Mouse (Mus musculus): Measurements from ENCODE around the gene Anapc4. TPM values are rescaled to one million over a fixed set of nuclear protein-coding genes. Genes with fewer than 3 reads are reported as not detected.

Gene Anapc4
- polyA plus RNA-seq, 1 experiment, result 29.9 TPM

DNA sequence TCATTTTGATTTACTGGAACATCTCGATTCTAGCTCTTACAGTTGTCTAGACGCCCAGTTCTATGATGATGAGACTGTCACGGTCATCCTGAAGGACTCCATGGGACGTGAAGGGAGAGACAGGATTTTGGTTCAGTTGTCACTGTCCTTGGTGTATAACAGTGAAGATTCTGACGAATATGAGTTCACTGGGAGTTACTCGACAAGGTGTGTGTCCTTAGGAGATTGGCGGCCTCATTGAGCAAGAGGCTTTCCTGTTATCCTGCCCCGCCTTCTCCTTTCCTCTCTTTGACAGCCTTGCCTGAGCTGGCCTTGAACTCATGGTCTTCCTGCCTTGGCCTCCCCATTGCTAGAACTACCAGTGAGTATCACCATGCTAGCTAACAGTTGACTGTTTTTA lies 30.6 kb downstream of the Anapc4 start:
- TF ChIP-seq CTCF (IDR thresholded peaks at IDR 0.05; ENCODE audit: insufficient read depth, low read length), result no peak
- no peak for TF ChIP-seq POLR2A (IDR thresholded peaks at IDR 0.05; ENCODE audit: borderline replicate concordance, extremely low read depth, low read depth, low read length)
- Histone ChIP-seq H3K4me1 (ENCODE audit: control insufficient read depth, insufficient read depth, low read length) (no peaks in the 10 kb centered on the region; the same call in 1 of the 2 replicates), H3K4me3 (replicated peaks; ENCODE audit: extremely low read depth, low read depth, low read length) (no peak overlapping the region)
- WGBS, result 79% methylated on average over 8 of the region's 8 CpGs
- no peak for DNase-seq

DNA sequence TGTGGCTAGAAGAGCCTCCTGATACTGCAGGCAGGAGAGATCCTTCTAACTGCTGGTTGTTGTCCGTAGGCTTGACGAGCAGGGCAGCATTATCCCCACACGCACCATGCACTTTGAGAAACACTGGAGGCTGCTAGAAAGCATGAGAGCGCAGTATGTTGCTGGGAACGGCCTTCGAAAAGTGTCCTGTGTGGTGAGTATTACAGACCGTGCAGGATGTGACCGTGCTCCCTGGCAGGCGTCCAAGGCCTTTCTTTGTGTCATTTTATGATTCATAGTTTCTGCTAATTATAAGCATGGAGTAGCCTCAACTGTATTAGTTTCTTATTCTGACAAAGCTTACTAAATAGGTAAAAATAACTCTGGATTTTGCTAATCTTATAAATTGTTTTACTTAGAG lies 32.0 kb downstream of the Anapc4 start:
- Histone ChIP-seq H3K4me3 (replicated peaks; ENCODE audit: extremely low read depth, low read depth, low read length) (no peak overlapping the region), H3K4me1 (ENCODE audit: control insufficient read depth, insufficient read depth, low read length) (no peaks in the 10 kb centered on the region; the same call in 1 of the 2 replicates)
- WGBS, result 32% methylated on average over 9 of the region's 9 CpGs
- TF ChIP-seq POLR2A (IDR thresholded peaks at IDR 0.05; ENCODE audit: borderline replicate concordance, extremely low read depth, low read depth, low read length) (no peak), CTCF (IDR thresholded peaks at IDR 0.05; ENCODE audit: insufficient read depth, low read length) (no peak)
- DNase-seq, result no peak

DNA sequence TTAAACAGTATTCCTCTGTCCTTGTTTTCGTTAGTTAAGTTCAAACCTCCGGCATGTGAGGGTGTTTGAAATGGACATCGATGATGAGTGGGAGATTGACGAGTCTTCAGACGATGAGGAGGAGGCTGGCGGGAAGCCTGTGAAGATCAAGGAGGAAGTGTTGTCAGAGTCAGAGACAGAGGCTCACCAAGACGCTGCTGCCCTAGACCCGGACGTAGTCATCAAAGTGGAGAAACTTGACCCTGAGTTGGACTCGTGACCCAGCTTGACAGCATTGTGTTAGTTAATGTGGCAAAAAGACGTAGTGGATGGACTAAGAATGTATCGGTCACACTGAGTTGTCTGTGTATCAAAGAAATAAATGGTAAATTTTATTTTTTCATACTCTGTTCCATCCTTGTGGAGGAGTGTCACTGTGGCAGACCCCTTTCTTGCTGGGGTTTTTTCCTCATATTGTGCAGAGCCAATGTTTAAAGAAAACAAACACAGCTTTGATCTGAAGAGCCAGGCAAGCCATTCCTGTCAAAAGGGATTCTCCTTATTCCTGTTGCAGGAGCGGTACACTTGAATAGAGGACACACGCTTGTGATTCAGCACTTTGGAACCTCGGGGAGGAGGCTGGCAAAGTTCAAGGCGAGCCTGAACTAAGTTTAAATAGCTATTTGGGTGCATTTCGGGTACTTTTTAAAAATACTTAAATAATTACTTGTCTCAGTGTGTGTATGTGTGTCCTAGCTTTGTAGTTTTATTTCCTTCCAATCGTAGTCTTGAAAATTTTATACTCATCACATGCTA lies 32.7 kb downstream of the Anapc4 start:
- TF ChIP-seq POLR2A (IDR thresholded peaks at IDR 0.05; ENCODE audit: borderline replicate concordance, extremely low read depth, low read depth, low read length) (no peak), CTCF (IDR thresholded peaks at IDR 0.05; ENCODE audit: insufficient read depth, low read length) (no peak)
- 68% methylated on average over 18 of the region's 18 CpGs for whole genome bisulfite sequencing
- Histone ChIP-seq H3K4me3 (replicated peaks; ENCODE audit: extremely low read depth, low read depth, low read length) (no peak overlapping the region), H3K4me1 (ENCODE audit: control insufficient read depth, insufficient read depth, low read length) (no peaks in the 10 kb centered on the region; the same call in 1 of the 2 replicates)
- DNase-seq, result no peak

DNA sequence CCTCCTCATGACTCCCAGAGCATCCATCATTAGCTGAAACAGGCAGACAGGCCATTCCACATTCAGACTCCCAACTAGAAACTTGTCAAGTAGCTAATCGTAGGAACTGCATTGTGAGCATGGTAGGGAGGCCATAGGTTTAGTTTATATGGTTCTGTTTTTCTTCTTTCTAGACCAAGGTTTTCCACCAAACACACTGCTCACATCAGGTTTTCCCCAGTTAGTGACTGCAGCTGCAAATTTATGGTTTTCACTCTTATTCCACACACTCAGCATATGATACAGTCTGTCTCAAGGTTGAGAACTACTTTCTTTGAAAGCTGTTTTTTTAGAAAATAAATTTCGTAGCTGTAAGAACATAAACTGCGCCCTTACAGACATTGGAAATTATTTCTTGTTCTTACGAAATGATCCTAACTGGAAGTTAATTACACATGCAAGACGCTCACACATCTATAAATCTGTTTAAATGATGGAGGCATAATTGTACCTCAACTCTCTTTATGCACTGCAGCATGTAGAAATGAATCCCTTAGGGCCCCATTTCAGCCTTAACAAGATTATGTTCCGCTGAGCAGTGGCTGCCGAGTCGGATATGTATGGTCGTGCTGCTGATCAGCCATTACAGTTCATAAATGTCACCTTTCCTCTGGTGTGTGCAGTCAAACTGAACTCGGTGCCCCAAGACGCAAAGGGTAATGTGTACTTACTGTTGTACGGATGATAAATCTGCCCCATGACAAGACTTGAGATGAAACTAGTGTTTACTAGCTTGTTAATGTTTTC lies 35.3 kb downstream of the Anapc4 start:
- H3K4me3 ChIP-seq (replicated peaks; ENCODE audit: extremely low read depth, low read depth, low read length), result no peak overlapping the region
- DNase-seq, result no peak
- no peak for TF ChIP-seq CTCF (IDR thresholded peaks at IDR 0.05; ENCODE audit: insufficient read depth, low read length)
- TF ChIP-seq POLR2A (IDR thresholded peaks at IDR 0.05; ENCODE audit: borderline replicate concordance, extremely low read depth, low read depth, low read length), result no peak
- WGBS, result 85% methylated on average over 12 of the region's 12 CpGs
- no peaks in the 10 kb centered on the region; the same call in 1 of the 2 replicates for H3K4me1 ChIP-seq (ENCODE audit: control insufficient read depth, insufficient read depth, low read length)

DNA sequence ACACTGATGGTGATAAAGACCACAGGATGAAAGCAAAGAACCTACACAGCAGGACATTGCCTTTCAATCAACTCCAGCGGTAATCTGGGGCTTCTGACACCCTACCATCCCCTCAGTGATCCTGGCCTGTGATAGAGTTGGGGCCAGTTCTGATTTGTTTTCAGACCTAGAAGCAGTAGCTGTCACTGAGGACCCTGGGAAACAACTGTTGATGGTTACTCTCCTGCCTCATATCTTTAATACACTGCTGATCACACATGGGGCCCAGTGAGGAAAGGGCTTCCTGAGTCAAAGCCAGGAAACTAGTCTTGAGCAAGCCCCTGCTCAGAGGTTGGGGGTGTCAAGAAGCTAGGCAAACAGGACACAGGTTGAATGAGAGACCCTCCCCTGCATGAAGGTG lies 37.6 kb downstream of the Anapc4 start:
- TF ChIP-seq CTCF (IDR thresholded peaks at IDR 0.05; ENCODE audit: insufficient read depth, low read length) (no peak), POLR2A (IDR thresholded peaks at IDR 0.05; ENCODE audit: borderline replicate concordance, extremely low read depth, low read depth, low read length) (no peak)
- no peak for DNase-seq
- no peaks in the 10 kb centered on the region for H3K4me1 ChIP-seq (ENCODE audit: control insufficient read depth, insufficient read depth, low read length)
- 44% methylated on average over 1 of the region's 1 CpGs for WGBS
- no peak overlapping the region for H3K4me3 ChIP-seq (replicated peaks; ENCODE audit: extremely low read depth, low read depth, low read length)

DNA sequence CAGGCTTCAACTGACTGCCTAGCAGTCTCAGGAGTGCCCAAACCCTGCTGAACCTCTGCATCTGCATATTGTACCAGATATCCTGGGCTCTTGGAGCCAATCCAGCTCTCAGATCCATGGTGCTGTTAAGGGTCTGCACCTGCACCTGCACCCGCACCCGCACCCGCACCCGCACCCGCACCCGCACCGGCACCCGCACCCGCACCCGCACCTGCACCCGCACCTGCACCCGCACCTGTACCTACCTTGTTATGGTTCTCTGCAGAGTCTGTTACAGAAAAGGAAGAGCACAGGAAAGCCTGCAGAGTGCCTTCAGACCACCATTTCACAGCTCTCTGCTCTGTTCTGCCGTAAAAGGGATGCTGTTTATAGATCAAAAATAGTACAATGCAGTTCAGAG lies 38.2 kb downstream of the Anapc4 start:
- no peaks in the 10 kb centered on the region for H3K4me1 ChIP-seq (ENCODE audit: control insufficient read depth, insufficient read depth, low read length)
- no peak for TF ChIP-seq CTCF (IDR thresholded peaks at IDR 0.05; ENCODE audit: insufficient read depth, low read length)
- TF ChIP-seq POLR2A (IDR thresholded peaks at IDR 0.05; ENCODE audit: borderline replicate concordance, extremely low read depth, low read depth, low read length), result no peak
- 90% methylated on average over 13 of the region's 13 CpGs for WGBS
- no peak overlapping the region for H3K4me3 ChIP-seq (replicated peaks; ENCODE audit: extremely low read depth, low read depth, low read length)
- DNase-seq, result no peak

DNA sequence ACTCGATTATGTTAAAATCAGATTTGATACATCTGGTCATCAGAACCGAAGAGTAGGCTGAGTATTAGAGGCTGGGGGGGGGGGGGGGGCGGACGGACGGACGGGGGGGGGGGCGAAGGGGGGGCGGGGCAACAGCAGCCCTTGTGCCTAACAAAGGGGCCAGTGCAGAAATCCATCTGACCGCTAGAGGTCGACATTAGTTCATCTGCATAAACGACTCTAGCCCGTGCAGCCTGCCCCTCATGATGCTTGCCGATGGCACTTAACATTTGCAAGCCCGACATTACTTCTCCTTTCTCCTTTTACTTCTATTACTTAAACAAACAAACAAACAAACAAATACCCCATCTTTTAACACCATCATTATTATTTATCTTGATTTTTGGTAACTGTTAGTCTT lies 45.0 kb downstream of the Anapc4 start:
- H3K4me1 ChIP-seq (ENCODE audit: control insufficient read depth, insufficient read depth, low read length), result peaks cover 2% of the 10 kb centered on the region; the same call in 1 of the 2 replicates
- DNase-seq, result no peak
- no peak for TF ChIP-seq POLR2A (IDR thresholded peaks at IDR 0.05; ENCODE audit: borderline replicate concordance, extremely low read depth, low read depth, low read length)
- TF ChIP-seq CTCF (IDR thresholded peaks at IDR 0.05; ENCODE audit: insufficient read depth, low read length), result peak; percentile 86
- WGBS, result 4% methylated on average over 8 of the region's 14 CpGs
- H3K4me3 ChIP-seq (replicated peaks; ENCODE audit: extremely low read depth, low read depth, low read length), result no peak overlapping the region

DNA sequence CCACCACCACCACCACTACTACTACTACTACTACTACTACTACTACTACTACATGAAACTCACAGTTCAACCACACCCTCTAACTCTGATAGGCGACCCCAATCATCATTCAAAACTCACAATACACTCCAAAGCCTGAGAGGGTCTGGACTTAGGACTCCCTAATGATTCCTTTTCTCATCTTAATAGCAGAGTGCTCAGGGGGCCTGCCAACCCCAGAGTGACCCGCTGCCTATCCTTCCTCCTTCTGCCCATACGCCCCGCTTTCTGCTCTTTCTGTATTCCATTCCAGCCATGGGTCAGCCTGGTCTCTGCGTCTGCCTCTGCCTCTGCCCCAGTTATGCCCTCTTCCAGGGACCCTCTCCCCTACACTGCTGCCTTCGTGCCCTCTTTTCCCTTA lies 46.1 kb downstream of the Anapc4 start:
- TF ChIP-seq CTCF (IDR thresholded peaks at IDR 0.05; ENCODE audit: insufficient read depth, low read length), result no peak
- H3K4me1 ChIP-seq (ENCODE audit: control insufficient read depth, insufficient read depth, low read length), result peaks cover 2% of the 10 kb centered on the region; the same call in 1 of the 2 replicates
- no peak for DNase-seq
- WGBS, result 89% methylated on average over 6 of the region's 6 CpGs
- H3K4me3 ChIP-seq (replicated peaks; ENCODE audit: extremely low read depth, low read depth, low read length), result no peak overlapping the region

DNA sequence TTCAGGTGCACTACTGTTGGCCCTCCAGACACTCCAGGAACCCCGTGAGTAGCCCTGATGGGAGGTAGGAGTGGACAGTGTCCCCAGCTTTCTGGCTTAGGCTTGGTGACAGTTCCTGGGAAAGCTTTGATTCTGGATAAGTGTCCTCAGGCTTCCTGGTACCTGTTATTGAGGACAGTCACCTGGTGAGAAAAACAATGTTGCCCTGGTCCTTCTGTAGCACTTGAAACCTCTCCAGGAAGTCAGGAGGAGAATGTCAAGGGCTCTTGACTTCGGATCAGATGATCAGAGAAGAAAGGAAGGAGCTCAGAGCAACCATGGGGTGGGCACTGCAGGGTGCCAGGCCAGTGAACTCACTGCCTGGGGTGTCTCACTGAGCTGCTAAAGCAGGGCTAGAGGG lies 48.6 kb downstream of the Anapc4 start:
- DNase-seq, result peak; percentile 48
- 45% methylated on average over 2 of the region's 2 CpGs for WGBS
- Histone ChIP-seq H3K4me3 (replicated peaks; ENCODE audit: extremely low read depth, low read depth, low read length) (no peak overlapping the region), H3K4me1 (ENCODE audit: control insufficient read depth, insufficient read depth, low read length) (peaks cover 2% of the 10 kb centered on the region; the same call in 1 of the 2 replicates)
- no peak for TF ChIP-seq POLR2A (IDR thresholded peaks at IDR 0.05; ENCODE audit: borderline replicate concordance, extremely low read depth, low read depth, low read length)

Data from lung, adult 2 months (tissue).